Mouse (Mus musculus): ENCODE data around the gene Gm11027.

DNA sequence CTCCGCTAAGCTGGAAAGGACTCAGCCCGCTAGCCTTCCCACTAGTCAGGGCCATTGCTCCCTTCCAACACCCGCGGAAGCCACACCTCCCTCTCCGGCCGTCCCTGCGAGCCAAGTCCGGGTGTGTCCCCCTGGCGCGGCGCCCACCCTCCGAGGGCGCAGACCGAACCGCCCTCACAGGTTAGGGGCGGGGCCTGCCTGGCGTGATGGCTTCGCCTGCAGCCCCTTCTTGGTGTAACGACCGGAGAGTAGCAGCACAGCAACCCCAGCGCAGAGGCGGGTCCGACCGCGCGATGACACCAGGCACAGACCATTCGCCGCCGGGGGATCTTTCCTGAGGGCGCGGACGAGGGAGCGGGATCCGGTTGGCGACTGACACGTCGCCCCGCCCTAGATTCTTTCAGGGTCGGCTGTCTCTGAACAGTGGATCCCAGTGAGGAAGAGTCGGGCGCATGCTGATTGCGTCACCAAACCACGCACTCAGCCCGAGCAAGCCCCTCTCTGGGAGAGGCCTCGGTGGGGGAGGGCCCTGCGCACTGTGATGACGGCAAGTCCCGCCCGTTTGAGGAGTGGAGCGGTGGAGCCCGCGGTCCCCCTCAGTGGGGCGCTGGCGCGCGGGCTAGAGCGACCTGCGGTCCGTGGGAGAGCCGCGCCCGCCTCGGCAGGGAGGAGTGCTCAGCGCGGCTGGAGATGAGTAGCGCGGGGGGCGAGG lies 5.6 kb downstream of the Gm11027 start, which contains the start of gene Esyt2:
- no peak for TF ChIP-seq ZNF384 (IDR thresholded peaks at IDR 0.05; ENCODE audit: low read depth, low read length)
- TF ChIP-seq CHD2 (IDR thresholded peaks at IDR 0.05; ENCODE audit: low read depth, low read length): peak; percentile 48; the same call in 1 of the 2 replicates
- TF ChIP-seq ZC3H11A (IDR thresholded peaks at IDR 0.05; ENCODE audit: borderline replicate concordance, low read depth, low read length): peak; percentile 55; the same call in 1 of the 2 replicates
